Comparison of ENCODE assay signal across 8 mouse cellular contexts in the genomic region with DNA sequence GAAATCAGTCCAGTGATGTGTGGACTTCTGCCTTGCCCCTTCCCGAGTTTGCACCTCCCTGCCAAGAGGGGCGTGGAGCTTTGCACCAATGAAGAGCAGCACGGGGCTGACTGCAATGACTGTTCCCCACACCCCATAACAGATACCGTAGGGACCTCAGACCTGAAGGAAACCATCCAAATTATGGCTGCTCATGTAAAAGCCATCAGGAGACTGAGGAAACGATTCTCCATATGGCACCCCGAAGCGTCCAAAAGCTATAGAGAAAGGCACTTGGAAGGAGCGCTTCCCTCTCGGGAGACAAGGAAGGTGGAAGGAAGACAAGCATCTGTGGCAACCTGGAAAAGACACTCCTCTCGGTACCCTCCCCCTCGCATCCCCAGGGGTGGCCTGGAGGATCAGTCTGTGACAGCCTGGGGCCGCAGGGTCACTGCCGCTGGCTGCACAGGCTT.
DNase-seq lines count a peak whose midpoint lies in the region; ATAC-seq lines count a peak whose summit lies in the region.

No protein-coding gene starts in this region.

- WGBS in heart, embryonic 14.5 days = 30% methylated on average over 13 of the region's 13 CpGs
- 21% methylated on average over 13 of the region's 13 CpGs for WGBS in hindbrain, embryonic 15.5 days
- 29% methylated on average over 13 of the region's 13 CpGs for WGBS in midbrain, embryonic 13.5 days

- 0 out of 2 replicates have a peak, but pooled peaks cover 3% of the 10 kb centered on the region for H3K27me3 ChIP-seq in heart, embryonic 14.5 days (ENCODE audit: control insufficient read depth, insufficient read depth, low read length)
- H3K27me3 ChIP-seq in hindbrain, embryonic 15.5 days = no peaks in the 10 kb centered on the region
- H3K27me3 ChIP-seq in midbrain, embryonic 13.5 days = peaks cover 9% of the 10 kb centered on the region; the same call in 1 of the 2 replicates

- no peaks in the 10 kb centered on the region for H3K36me3 ChIP-seq in heart, embryonic 14.5 days (ENCODE audit: control insufficient read depth, insufficient read depth, low read length)
- H3K36me3 ChIP-seq in hindbrain, embryonic 15.5 days = no peaks in the 10 kb centered on the region
- no peaks in the 10 kb centered on the region for H3K36me3 ChIP-seq in midbrain, embryonic 13.5 days

- H3K4me2 ChIP-seq in heart, embryonic 14.5 days (ENCODE audit: low read length) = 0 out of 2 replicates have a peak overlapping the region, but pooled peaks have one; percentile 8
- H3K4me2 ChIP-seq in hindbrain, embryonic 15.5 days = peak overlapping the region; percentile 35
- H3K4me2 ChIP-seq in midbrain, embryonic 13.5 days (replicated peaks) = peak overlapping the region; percentile 23; the same call in 1 of the 2 replicates

- H3K4me3 ChIP-seq in heart, embryonic 14.5 days (ENCODE audit: control insufficient read depth in 1 of 2, insufficient read depth in 1 of 2, low read depth in 1 of 2, low read length in 2 of 2) = no peak overlapping the region
- no peak overlapping the region for H3K4me3 ChIP-seq in hindbrain, embryonic 15.5 days
- H3K4me3 ChIP-seq in midbrain, embryonic 13.5 days (replicated peaks) = no peak overlapping the region

- H3K4me1 ChIP-seq in heart, embryonic 14.5 days (ENCODE audit: control insufficient read depth in 2 of 2, insufficient read depth in 2 of 2, low read length in 2 of 2) = peaks cover 6 to 8% of the 10 kb centered on the region in 2 experiments
- H3K4me1 ChIP-seq in hindbrain, embryonic 15.5 days (replicated peaks) = peaks cover 23% of the 10 kb centered on the region
- peaks cover 29% of the 10 kb centered on the region for H3K4me1 ChIP-seq in midbrain, embryonic 13.5 days (replicated peaks)

- no peak for DNase-seq in heart, postnatal 36 days
- DNase-seq in cerebellum, postnatal 14 days = peak; percentile 60 to 63
- DNase-seq in adrenal gland, adult 8-10 months = no peak
- DNase-seq in ovary, adult 18-20 months (ENCODE audit: low spot score) = no peak
- no peak for DNase-seq in urinary bladder, postnatal 25 days (ENCODE audit: low spot score)

- no peaks in the 10 kb centered on the region for H3K9me3 ChIP-seq in heart, embryonic 14.5 days (ENCODE audit: control insufficient read depth, low read length)
- no peaks in the 10 kb centered on the region for H3K9me3 ChIP-seq in hindbrain, embryonic 15.5 days
- H3K9me3 ChIP-seq in midbrain, embryonic 13.5 days = no peaks in the 10 kb centered on the region

- H3K9ac ChIP-seq in heart, embryonic 14.5 days (ENCODE audit: low read length) = no peak overlapping the region
- no peak overlapping the region for H3K9ac ChIP-seq in hindbrain, embryonic 15.5 days
- no peak overlapping the region for H3K9ac ChIP-seq in midbrain, embryonic 13.5 days (replicated peaks)

- no peak overlapping the region for H3K27ac ChIP-seq in heart, embryonic 14.5 days (replicated peaks in 1 of 2; ENCODE audit: control insufficient read depth in 1 of 2, insufficient read depth in 1 of 2, low read depth in 2 of 2, low read length in 2 of 2)
- no peak overlapping the region for H3K27ac ChIP-seq in hindbrain, embryonic 15.5 days (replicated peaks)
- H3K27ac ChIP-seq in midbrain, embryonic 13.5 days = 0 out of 2 replicates have a peak overlapping the region, but pooled peaks have one; percentile 21

- ATAC-seq in heart, embryonic 14.5 days (ENCODE audit: insufficient number of reproducible peaks, insufficient read depth, low FRiP score, low read depth) = no peak
- ATAC-seq in hindbrain, embryonic 15.5 days (ENCODE audit: low FRiP score, low read depth) = no peak
- no peak for ATAC-seq in midbrain, embryonic 13.5 days

- intact Hi-C loops in heart, postnatal 36 days (cut with DNase I) = no loop called here

Comparison
In these comparisons a context has a peak if more than half of its experiments do, and no peak if none do; other contexts are left out.
1. DNase-seq: peak in cerebellum, postnatal 14 days (2 of 2); none in heart, postnatal 36 days (0 of 2), adrenal gland, adult 8-10 months (single experiment), ovary, adult 18-20 months (single experiment) and urinary bladder, postnatal 25 days (single experiment).
2. Peak in every context shown above with its lines, with median percentiles within 50 percentile points of each other: H3K4me2 ChIP-seq.